Comparison of ENCODE assay signal across 8 mouse cellular contexts in genomic region chr2:117623955-117624354, GRCm38 (mm10).
DNase-seq lines count a peak whose midpoint lies in the region; ATAC-seq and TF ChIP-seq lines count a peak whose summit lies in the region.

No protein-coding gene starts in this region.

- no peak overlapping the region for H3K4me3 ChIP-seq in heart, adult 2 months
- H3K4me3 ChIP-seq in heart, embryonic 11.5 days (ENCODE audit: low read depth, low read length) = no peak overlapping the region

- WGBS in heart, adult 2 months = 46% methylated on average over 3 of the region's 3 CpGs
- 43% methylated on average over 3 of the region's 3 CpGs for WGBS in heart, embryonic 11.5 days (ENCODE audit: insufficient replicate concordance)

- intact Hi-C loops in heart, adult 2 months (cut with DNase I) = loop anchor here (5.0 kb wide), 1 partner anchor 488 kb away; the partner anchor contains the start of gene Thbs1
- intact Hi-C loops in gastrocnemius, postnatal 36 days (cut with DNase I) = no loop called here

- no peak overlapping the region for H3K4me2 ChIP-seq in heart, embryonic 11.5 days

- TF ChIP-seq EP300 in heart, adult 2 months (IDR thresholded peaks at IDR 0.05; ENCODE audit: insufficient read depth, low read depth, low read length) = no peak

- no peaks in the 10 kb centered on the region for H3K4me1 ChIP-seq in heart, adult 2 months (ENCODE audit: control insufficient read depth, insufficient read depth, low read length)
- no peaks in the 10 kb centered on the region for H3K4me1 ChIP-seq in heart, embryonic 11.5 days (ENCODE audit: control insufficient read depth, insufficient read depth, low read length)

- peak; percentile 79 for TF ChIP-seq CTCF in heart, adult 2 months (IDR thresholded peaks at IDR 0.05)

- DNase-seq in heart, adult 2 months = no peak
- peak; percentile 4 for DNase-seq in urinary bladder, postnatal 25 days (ENCODE audit: low spot score)
- no peak for DNase-seq in urinary bladder, postnatal 14 days (ENCODE audit: low spot score)
- DNase-seq in forelimb bud, embryonic 11.5 days (ENCODE audit: low read depth, low spot score) = peak; percentile 16
- DNase-seq in yolk sac, embryonic 10.5 days (ENCODE audit: low spot score) = no peak
- DNase-seq in gastrocnemius, postnatal 36 days = no peak
- no peak for DNase-seq in urinary bladder, postnatal 4 days (ENCODE audit: low spot score in 2 of 2)

- no peaks in the 10 kb centered on the region for H3K79me2 ChIP-seq in heart, adult 2 months (replicated peaks; ENCODE audit: control insufficient read depth, insufficient read depth, low read length)

- no peak overlapping the region for H3K27ac ChIP-seq in heart, adult 2 months
- H3K27ac ChIP-seq in heart, embryonic 11.5 days (ENCODE audit: low read depth, low read length) = no peak overlapping the region

- H3K9ac ChIP-seq in heart, adult 2 months (ENCODE audit: low read depth, low read length) = no peak overlapping the region
- H3K9ac ChIP-seq in heart, embryonic 11.5 days (ENCODE audit: low read depth, low read length) = no peak overlapping the region

- no peaks in the 10 kb centered on the region for H3K27me3 ChIP-seq in heart, adult 2 months (ENCODE audit: control insufficient read depth, insufficient read depth, low read length)
- no peaks in the 10 kb centered on the region for H3K27me3 ChIP-seq in heart, embryonic 11.5 days (ENCODE audit: control insufficient read depth, insufficient read depth, low read length)

- no peaks in the 10 kb centered on the region for H3K36me3 ChIP-seq in heart, adult 2 months (ENCODE audit: control insufficient read depth, insufficient read depth, low read length)
- no peaks in the 10 kb centered on the region for H3K36me3 ChIP-seq in heart, embryonic 11.5 days (ENCODE audit: control insufficient read depth, insufficient read depth, low read length)

- no peak for ATAC-seq in heart, embryonic 11.5 days (replicated peaks; ENCODE audit: insufficient number of reproducible peaks, low FRiP score, low TSS enrichment)

- no peak for TF ChIP-seq POLR2A in heart, adult 2 months (IDR thresholded peaks at IDR 0.05; ENCODE audit: insufficient read depth, low read depth, low read length)

- no peaks in the 10 kb centered on the region for H3K9me3 ChIP-seq in heart, embryonic 11.5 days (replicated peaks; ENCODE audit: control insufficient read depth, low read length)

Comparison
In these comparisons a context has a peak if more than half of its experiments do, and no peak if none do; other contexts are left out.
1. DNase-seq: peak in urinary bladder, postnatal 25 days (single experiment) and forelimb bud, embryonic 11.5 days (single experiment); none in heart, adult 2 months (0 of 2), urinary bladder, postnatal 14 days (single experiment), yolk sac, embryonic 10.5 days (single experiment), gastrocnemius, postnatal 36 days (0 of 2) and urinary bladder, postnatal 4 days (0 of 2).